Mouse (Mus musculus) lung, embryonic 14.5 days (tissue): ENCODE measurements around the gene Reg4. TPM values are rescaled to one million over a fixed set of nuclear protein-coding genes. Genes with fewer than 3 reads are reported as not detected.

Experiments
- ATAC-seq: fragments of 200-750 bp; cut with Nextera tagmentation; 2 replicates; pipeline ENCODE4 v1.8.0; 2017; ENCODE audit warnings: mild to moderate bottlenecking, moderate TSS enrichment, moderate library complexity; ENCODE audit not compliant: insufficient read depth
- DNase-seq: peaks from one replicate; pipeline ENCODE4 v3.0.0-alpha.2; 2015
- H3K27ac ChIP-seq: fragments of 300-500 bp; sonication (generic); 2 replicates; pipeline ENCODE4 v1.5.1; 2014; ENCODE audit warnings: low read depth, mild to moderate bottlenecking, moderate library complexity
- H3K27me3 ChIP-seq: fragments of 300-500 bp; sonication (generic); 2 replicates; pipeline ENCODE4 v1.6.1; 2014; ENCODE audit warnings: low read length, control low read depth; ENCODE audit not compliant: insufficient read depth
- H3K36me3 ChIP-seq: fragments of 300-500 bp; sonication (generic); 2 replicates; pipeline ENCODE4 v1.6.1; 2014; ENCODE audit warnings: control low read depth; ENCODE audit not compliant: insufficient read depth
- H3K4me1 ChIP-seq: fragments of 300-500 bp; sonication (generic); 2 replicates; pipeline ENCODE4 v1.6.1; 2014; ENCODE audit warnings: antibody characterized with exemption, control low read depth; ENCODE audit not compliant: insufficient read depth
- H3K4me2 ChIP-seq: fragments of 300-500 bp; sonication (generic); 2 replicates; pipeline ENCODE4 v1.6.1; 2014; ENCODE audit warnings: mild to moderate bottlenecking
- H3K4me3 ChIP-seq: fragments of 300-500 bp; sonication (generic); 2 replicates; pipeline ENCODE4 v1.5.1; 2014; ENCODE audit warnings: low read depth, low read length
- H3K9ac ChIP-seq: fragments of 300-500 bp; sonication (generic); 2 replicates; pipeline ENCODE4 v1.6.1; 2014
- H3K9me3 ChIP-seq: fragments of 300-500 bp; sonication (generic); 2 replicates; pipeline ENCODE4 v1.6.1; 2016; ENCODE audit warnings: low read depth, low read length, control low read depth
- CTCF ChIP-seq: IDR thresholded peaks from 2 replicates; pipeline ENCODE4 v1.5.1; 2016; ENCODE audit warnings: antibody characterized with exemption, low read depth
- WGBS: fragments of 180-500 bp; shearing (Covaris S2); extraction: QIAGEN DNeasy Blood & Tissue Kit; methylation state at CpG from one replicate; pipeline ENCODE4 v1.1.7; 2014; 5-methylcytosine and 5-hydroxymethylcytosine counted together
- polyA plus RNA-seq: library from polyadenylated mRNA; unstranded; fragments of >200 nt; fragmentation: Nextera tagmentation; extraction: Ambion mirVana; gene quantifications from 2 replicates; pipeline ENCODE4 v1.2.1, GENCODE M21; 2014

Gene Reg4
- polyA plus RNA-seq, 1 experiment from 2014 or later = not detected

- no peak for DNase-seq
- H3K4me2 ChIP-seq = no peak overlapping the region
- ATAC-seq = no peak
- no peak overlapping the region for H3K4me3 ChIP-seq
- no peaks in the 10 kb centered on the region; the same call in 1 of the 2 replicates for H3K4me1 ChIP-seq
- no peaks in the 10 kb centered on the region for H3K9me3 ChIP-seq
- no peak overlapping the region for H3K9ac ChIP-seq
- no peak for TF ChIP-seq CTCF
- H3K36me3 ChIP-seq = no peaks in the 10 kb centered on the region
- no peak overlapping the region for H3K27ac ChIP-seq
- WGBS = 63% methylated on average over 6 of the region's 6 CpGs
- no peaks in the 10 kb centered on the region for H3K27me3 ChIP-seq
Observed at GRCm38 (mm10) chr3:98236266-98236665, 14.3 kb downstream of the Reg4 start.

GRCm38 (mm10) chr3:98237240-98237639 lies 15.3 kb downstream of the Reg4 start:
- no peaks in the 10 kb centered on the region for H3K9me3 ChIP-seq
- no peaks in the 10 kb centered on the region for H3K36me3 ChIP-seq
- TF ChIP-seq CTCF = no peak
- ATAC-seq = no peak
- no peak overlapping the region for H3K4me3 ChIP-seq
- no peaks in the 10 kb centered on the region for H3K27me3 ChIP-seq
- H3K4me2 ChIP-seq = no peak overlapping the region
- no peak overlapping the region for H3K27ac ChIP-seq
- H3K9ac ChIP-seq = no peak overlapping the region
- DNase-seq = no peak
- 62% methylated on average over 5 of the region's 5 CpGs for WGBS
- no peaks in the 10 kb centered on the region; the same call in 1 of the 2 replicates for H3K4me1 ChIP-seq

- Histone ChIP-seq H3K27me3 (no peaks in the 10 kb centered on the region), H3K9me3 (no peaks in the 10 kb centered on the region), H3K27ac (no peak overlapping the region), H3K4me1 (no peaks in the 10 kb centered on the region; the same call in 1 of the 2 replicates), H3K4me3 (no peak overlapping the region), H3K36me3 (no peaks in the 10 kb centered on the region), H3K9ac (no peak overlapping the region), H3K4me2 (no peak overlapping the region)
- ATAC-seq (no peak), DNase-seq (no peak)
- no peak for TF ChIP-seq CTCF
- WGBS = 87% methylated on average over 3 of the region's 3 CpGs
Observed at GRCm38 (mm10) chr3:98238150-98238549, 16.2 kb downstream of the Reg4 start.

- no peak for DNase-seq
- H3K36me3 ChIP-seq = no peaks in the 10 kb centered on the region
- H3K4me2 ChIP-seq = no peak overlapping the region
- H3K4me3 ChIP-seq = no peak overlapping the region
- WGBS = 65% methylated on average over 3 of the region's 3 CpGs
- H3K4me1 ChIP-seq = no peaks in the 10 kb centered on the region; the same call in 1 of the 2 replicates
- no peak overlapping the region for H3K9ac ChIP-seq
- TF ChIP-seq CTCF = no peak
- no peak overlapping the region for H3K27ac ChIP-seq
- H3K27me3 ChIP-seq = no peaks in the 10 kb centered on the region
- no peaks in the 10 kb centered on the region for H3K9me3 ChIP-seq
- no peak for ATAC-seq
Observed at GRCm38 (mm10) chr3:98242051-98242450, 20.1 kb downstream of the Reg4 start.

- no peak overlapping the region for H3K4me3 ChIP-seq
- H3K27me3 ChIP-seq = no peaks in the 10 kb centered on the region
- 52% methylated on average over 8 of the region's 8 CpGs for WGBS
- no peak overlapping the region for H3K9ac ChIP-seq
- DNase-seq (no peak), ATAC-seq (no peak)
- no peak overlapping the region for H3K4me2 ChIP-seq
- no peak for TF ChIP-seq CTCF
- no peaks in the 10 kb centered on the region for H3K4me1 ChIP-seq
- H3K27ac ChIP-seq = no peak overlapping the region
- H3K9me3 ChIP-seq = no peaks in the 10 kb centered on the region
- no peaks in the 10 kb centered on the region for H3K36me3 ChIP-seq
Observed at GRCm38 (mm10) chr3:98242458-98243037, 20.6 kb downstream of the Reg4 start.

GRCm38 (mm10) chr3:98245892-98246291 lies 23.9 kb downstream of the Reg4 start:
- Histone ChIP-seq H3K4me1 (no peaks in the 10 kb centered on the region), H3K9ac (no peak overlapping the region), H3K4me2 (0 out of 2 replicates have a peak overlapping the region, but pooled peaks have one; percentile 18), H3K27ac (no peak overlapping the region), H3K27me3 (no peaks in the 10 kb centered on the region), H3K36me3 (no peaks in the 10 kb centered on the region), H3K4me3 (no peak overlapping the region), H3K9me3 (no peaks in the 10 kb centered on the region)
- DNase-seq (no peak), ATAC-seq (no peak)
- no peak for TF ChIP-seq CTCF
- WGBS = 9% methylated on average over 8 of the region's 8 CpGs

- H3K27ac ChIP-seq = no peak overlapping the region
Observed at GRCm38 (mm10) chr3:98246985-98247751, 25.2 kb downstream of the Reg4 start.

More at GRCm38 (mm10) chr3:98246985-98247751, 25.2 kb downstream of the Reg4 start:
- WGBS = 32% methylated on average over 7 of the region's 7 CpGs
- Histone ChIP-seq H3K36me3 (no peaks in the 10 kb centered on the region), H3K9ac (no peak overlapping the region), H3K4me2 (no peak overlapping the region), H3K4me3 (no peak overlapping the region), H3K9me3 (no peaks in the 10 kb centered on the region), H3K4me1 (no peaks in the 10 kb centered on the region), H3K27me3 (no peaks in the 10 kb centered on the region)
- DNase-seq (peak; percentile 30), ATAC-seq (peak; percentile 35; the same call in 1 of the 2 replicates)
- TF ChIP-seq CTCF = no peak
